Mouse (Mus musculus): ENCODE results near the gene Ostn. TPM values are rescaled to one million over a fixed set of nuclear protein-coding genes. Genes with fewer than 3 reads are reported as not detected.

The Ostn gene
- total and polyA plus RNA-seq, 2 experiments from 2014 or later, result not detected

GRCm38 (mm10) chr16:27354464-27354863 is 47.2 kb downstream of the Ostn start:
- no peak for ATAC-seq (ENCODE audit: insufficient read depth, low read depth)
- H3K4me2 ChIP-seq (ENCODE audit: low read depth, low read length), result no peak overlapping the region
- H3K4me3 ChIP-seq (ENCODE audit: low read depth, low read length), result no peak overlapping the region
- H3K27me3 ChIP-seq (ENCODE audit: control insufficient read depth, insufficient read depth, low read length), result no peaks in the 10 kb centered on the region
- H3K27ac ChIP-seq (ENCODE audit: low read depth), result no peak overlapping the region
- TF ChIP-seq CTCF (IDR thresholded peaks at IDR 0.05; ENCODE audit: low read depth) (no peak), EP300 (IDR thresholded peaks at IDR 0.05; ENCODE audit: low read depth) (no peak)
- WGBS, result 31% methylated on average over 2 of the region's 2 CpGs
- H3K9me3 ChIP-seq (replicated peaks; ENCODE audit: control insufficient read depth, low read length), result no peaks in the 10 kb centered on the region
- H3K9ac ChIP-seq (replicated peaks; ENCODE audit: low read depth, low read length), result no peak overlapping the region
- no peaks in the 10 kb centered on the region for H3K4me1 ChIP-seq (ENCODE audit: control insufficient read depth, insufficient read depth)
- DNase-seq (ENCODE audit: low spot score), result no peak
- H3K36me3 ChIP-seq (replicated peaks; ENCODE audit: control insufficient read depth, insufficient read depth, low read length), result no peaks in the 10 kb centered on the region

GRCm38 (mm10) chr16:27360059-27360458 is 52.8 kb downstream of the Ostn start:
- Histone ChIP-seq H3K27ac (ENCODE audit: low read depth) (no peak overlapping the region), H3K9ac (replicated peaks; ENCODE audit: low read depth, low read length) (no peak overlapping the region), H3K4me2 (ENCODE audit: low read depth, low read length) (no peak overlapping the region), H3K27me3 (ENCODE audit: control insufficient read depth, insufficient read depth, low read length) (no peaks in the 10 kb centered on the region), H3K9me3 (replicated peaks; ENCODE audit: control insufficient read depth, low read length) (no peaks in the 10 kb centered on the region), H3K36me3 (replicated peaks; ENCODE audit: control insufficient read depth, insufficient read depth, low read length) (no peaks in the 10 kb centered on the region), H3K4me1 (ENCODE audit: control insufficient read depth, insufficient read depth) (no peaks in the 10 kb centered on the region), H3K4me3 (ENCODE audit: low read depth, low read length) (no peak overlapping the region)
- 94% methylated on average over 1 of the region's 1 CpGs for WGBS
- no peak for DNase-seq (ENCODE audit: low spot score)
- ATAC-seq (ENCODE audit: insufficient read depth, low read depth), result no peak
- no peak for TF ChIP-seq EP300 (IDR thresholded peaks at IDR 0.05; ENCODE audit: low read depth)
- TF ChIP-seq CTCF (IDR thresholded peaks at IDR 0.05; ENCODE audit: low read depth), result no peak

- no peak within 1 kb of the TSS for H3K4me3 ChIP-seq (ENCODE audit: low read depth, low read length)
- H3K27me3 ChIP-seq (ENCODE audit: control insufficient read depth, insufficient read depth, low read length), result no peaks in the 10 kb centered on the region
- no peak within 1 kb of the TSS for H3K9ac ChIP-seq (replicated peaks; ENCODE audit: low read depth, low read length)
- H3K27ac ChIP-seq (ENCODE audit: low read depth), result no peak within 1 kb of the TSS
- TF ChIP-seq EP300 (IDR thresholded peaks at IDR 0.05; ENCODE audit: low read depth) (no peak), CTCF (IDR thresholded peaks at IDR 0.05; ENCODE audit: low read depth) (no peak)
- 62% methylated on average over 8 of the region's 8 CpGs for WGBS
- no peaks in the 10 kb centered on the region for H3K4me1 ChIP-seq (ENCODE audit: control insufficient read depth, insufficient read depth)
- no peak within 1 kb of the TSS for H3K4me2 ChIP-seq (ENCODE audit: low read depth, low read length)
- no peak for DNase-seq (ENCODE audit: low spot score)
- no peaks in the 10 kb centered on the region for H3K9me3 ChIP-seq (replicated peaks; ENCODE audit: control insufficient read depth, low read length)
- no peaks in the 10 kb centered on the region for H3K36me3 ChIP-seq (replicated peaks; ENCODE audit: control insufficient read depth, insufficient read depth, low read length)
- no peak for ATAC-seq (ENCODE audit: insufficient read depth, low read depth)
Observed at GRCm38 (mm10) chr16:27370191-27370590, 62.9 kb downstream of the Ostn start, which contains the start of gene Uts2b. Gene Uts2b, minus strand, starts transcription at chr16:27370239.

GRCm38 (mm10) chr16:27370700-27371099 is 63.4 kb downstream of the Ostn start:
- WGBS, result 76% methylated on average over 2 of the region's 2 CpGs
- ATAC-seq (ENCODE audit: insufficient read depth, low read depth) (no peak), DNase-seq (ENCODE audit: low spot score) (no peak)
- Histone ChIP-seq H3K27ac (ENCODE audit: low read depth) (no peak overlapping the region), H3K4me2 (ENCODE audit: low read depth, low read length) (no peak overlapping the region), H3K9ac (replicated peaks; ENCODE audit: low read depth, low read length) (no peak overlapping the region), H3K27me3 (ENCODE audit: control insufficient read depth, insufficient read depth, low read length) (no peaks in the 10 kb centered on the region), H3K4me1 (ENCODE audit: control insufficient read depth, insufficient read depth) (no peaks in the 10 kb centered on the region), H3K4me3 (ENCODE audit: low read depth, low read length) (no peak overlapping the region), H3K9me3 (replicated peaks; ENCODE audit: control insufficient read depth, low read length) (no peaks in the 10 kb centered on the region), H3K36me3 (replicated peaks; ENCODE audit: control insufficient read depth, insufficient read depth, low read length) (no peaks in the 10 kb centered on the region)
- TF ChIP-seq CTCF (IDR thresholded peaks at IDR 0.05; ENCODE audit: low read depth) (no peak), EP300 (IDR thresholded peaks at IDR 0.05; ENCODE audit: low read depth) (no peak)

GRCm38 (mm10) chr16:27374139-27374538 is 66.8 kb downstream of the Ostn start:
- no peaks in the 10 kb centered on the region for H3K4me1 ChIP-seq (ENCODE audit: control insufficient read depth, insufficient read depth)
- H3K9me3 ChIP-seq (replicated peaks; ENCODE audit: control insufficient read depth, low read length), result no peaks in the 10 kb centered on the region
- no peak for DNase-seq (ENCODE audit: low spot score)
- no peak overlapping the region for H3K9ac ChIP-seq (replicated peaks; ENCODE audit: low read depth, low read length)
- H3K27me3 ChIP-seq (ENCODE audit: control insufficient read depth, insufficient read depth, low read length), result no peaks in the 10 kb centered on the region
- H3K4me3 ChIP-seq (ENCODE audit: low read depth, low read length), result no peak overlapping the region
- no peaks in the 10 kb centered on the region for H3K36me3 ChIP-seq (replicated peaks; ENCODE audit: control insufficient read depth, insufficient read depth, low read length)
- no peak for TF ChIP-seq CTCF (IDR thresholded peaks at IDR 0.05; ENCODE audit: low read depth)
- TF ChIP-seq EP300 (IDR thresholded peaks at IDR 0.05; ENCODE audit: low read depth), result no peak
- WGBS, result 60% methylated on average over 3 of the region's 3 CpGs
- ATAC-seq (ENCODE audit: insufficient read depth, low read depth), result no peak
- no peak overlapping the region for H3K27ac ChIP-seq (ENCODE audit: low read depth)
- H3K4me2 ChIP-seq (ENCODE audit: low read depth, low read length), result no peak overlapping the region

GRCm38 (mm10) chr16:27375318-27375717 is 68.0 kb downstream of the Ostn start:
- Histone ChIP-seq H3K4me1 (ENCODE audit: control insufficient read depth, insufficient read depth) (no peaks in the 10 kb centered on the region), H3K4me3 (ENCODE audit: low read depth, low read length) (no peak overlapping the region), H3K36me3 (replicated peaks; ENCODE audit: control insufficient read depth, insufficient read depth, low read length) (no peaks in the 10 kb centered on the region), H3K27ac (ENCODE audit: low read depth) (no peak overlapping the region), H3K9me3 (replicated peaks; ENCODE audit: control insufficient read depth, low read length) (no peaks in the 10 kb centered on the region), H3K27me3 (ENCODE audit: control insufficient read depth, insufficient read depth, low read length) (no peaks in the 10 kb centered on the region), H3K9ac (replicated peaks; ENCODE audit: low read depth, low read length) (no peak overlapping the region), H3K4me2 (ENCODE audit: low read depth, low read length) (no peak overlapping the region)
- TF ChIP-seq CTCF (IDR thresholded peaks at IDR 0.05; ENCODE audit: low read depth) (no peak), EP300 (IDR thresholded peaks at IDR 0.05; ENCODE audit: low read depth) (no peak)
- DNase-seq (ENCODE audit: low spot score) (no peak), ATAC-seq (ENCODE audit: insufficient read depth, low read depth) (no peak)
- 90% methylated on average over 2 of the region's 2 CpGs for WGBS

All from heart, postnatal 0 days (tissue).